Mouse (Mus musculus): Measurements from ENCODE around the gene Eml6.
"Not testable (repeated sequence)": the region's sequence is repeated elsewhere in the genome, so short reads cannot be mapped to it uniquely, and the experiment has no call there.

The Eml6 gene

DNA sequence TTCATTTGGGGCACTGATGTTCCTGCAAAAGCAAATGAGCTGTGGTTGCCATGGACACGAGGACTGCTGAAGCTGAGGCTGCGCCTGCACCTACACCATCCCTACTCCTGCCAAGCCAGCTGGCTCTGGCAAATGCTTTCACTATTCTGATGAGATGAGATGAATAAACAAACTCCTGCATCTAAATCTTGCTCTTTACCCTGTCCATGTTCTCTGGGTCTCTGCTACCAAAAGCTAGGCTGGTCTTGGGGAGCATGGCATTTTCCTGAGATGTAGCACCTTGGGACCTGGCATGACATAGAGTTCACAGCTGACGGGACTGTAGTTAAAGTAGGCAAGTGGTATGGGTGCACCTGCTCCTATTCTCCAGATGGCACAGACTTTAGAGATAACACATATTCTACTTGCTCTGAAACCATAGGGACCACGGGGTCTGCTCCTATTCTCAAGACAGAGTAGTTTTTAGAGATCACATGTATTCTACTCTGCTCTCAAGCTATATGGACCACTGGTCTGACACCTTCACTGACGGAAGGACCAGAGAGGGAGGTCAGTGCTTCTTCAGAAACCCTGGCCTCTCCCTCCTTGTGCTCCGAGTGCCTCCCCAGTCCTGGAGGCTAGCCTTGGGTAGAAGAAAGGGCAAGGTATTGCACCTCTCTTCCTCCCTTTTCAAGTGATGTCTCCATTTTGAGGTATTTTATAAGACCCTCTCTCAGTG, 236.8 kb downstream of the Eml6 start:
- no peak for DNase-seq

GRCm38 (mm10) chr11:29788499-29788898, 237.3 kb downstream of the Eml6 start:
- no peak for DNase-seq

DNA sequence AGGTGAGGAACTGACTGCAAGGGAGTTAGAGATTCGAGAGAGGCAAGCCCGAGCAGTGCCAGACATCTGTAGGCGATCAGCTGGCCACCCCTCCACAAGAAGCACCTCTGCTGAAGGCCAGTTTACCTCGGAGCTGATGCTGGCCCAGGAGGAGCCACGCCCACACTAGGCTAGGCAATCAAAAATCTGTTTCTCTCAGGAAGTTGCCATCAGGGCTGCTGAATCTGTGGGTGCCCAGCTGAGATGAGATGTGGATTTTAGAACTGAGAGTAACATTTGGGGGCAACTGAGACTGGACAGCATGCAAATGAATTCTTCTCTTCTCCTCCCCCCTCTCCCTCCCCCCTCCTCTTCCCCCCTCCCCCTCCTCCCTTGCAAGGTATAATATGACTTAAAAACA, 238.4 kb downstream of the Eml6 start:
- DNase-seq: peak; percentile 63 to 64

DNA sequence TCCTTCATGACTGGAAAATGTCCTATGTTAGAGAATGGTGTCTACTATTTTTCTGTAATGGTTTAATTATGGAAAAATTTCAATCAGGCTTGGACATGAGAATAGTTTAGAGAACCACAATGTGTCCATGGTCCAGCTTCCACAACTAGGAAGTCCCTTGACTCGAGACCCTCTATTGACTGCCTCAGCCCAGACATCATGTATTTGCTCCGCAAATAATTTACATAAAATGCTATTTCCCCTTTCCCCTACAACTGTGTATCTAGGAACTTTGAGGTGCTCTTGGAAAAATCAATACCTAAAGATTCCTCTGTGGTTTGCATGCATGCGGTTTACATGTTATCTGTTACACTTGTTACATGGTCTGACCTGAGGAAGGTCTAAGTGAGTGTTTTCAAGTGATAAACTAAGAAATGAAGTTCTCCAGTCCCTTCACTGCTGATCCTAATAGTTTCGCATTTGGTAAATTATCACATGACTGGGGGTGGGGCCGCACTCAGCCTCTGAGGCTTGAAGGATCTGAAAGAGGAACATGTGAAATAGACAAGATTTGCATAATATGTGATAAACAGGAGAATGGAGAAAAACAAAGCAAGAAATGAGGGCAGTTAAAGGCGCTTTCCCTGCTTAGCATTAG, 239.1 kb downstream of the Eml6 start:
- peak; percentile 86 to 92 for DNase-seq

DNA sequence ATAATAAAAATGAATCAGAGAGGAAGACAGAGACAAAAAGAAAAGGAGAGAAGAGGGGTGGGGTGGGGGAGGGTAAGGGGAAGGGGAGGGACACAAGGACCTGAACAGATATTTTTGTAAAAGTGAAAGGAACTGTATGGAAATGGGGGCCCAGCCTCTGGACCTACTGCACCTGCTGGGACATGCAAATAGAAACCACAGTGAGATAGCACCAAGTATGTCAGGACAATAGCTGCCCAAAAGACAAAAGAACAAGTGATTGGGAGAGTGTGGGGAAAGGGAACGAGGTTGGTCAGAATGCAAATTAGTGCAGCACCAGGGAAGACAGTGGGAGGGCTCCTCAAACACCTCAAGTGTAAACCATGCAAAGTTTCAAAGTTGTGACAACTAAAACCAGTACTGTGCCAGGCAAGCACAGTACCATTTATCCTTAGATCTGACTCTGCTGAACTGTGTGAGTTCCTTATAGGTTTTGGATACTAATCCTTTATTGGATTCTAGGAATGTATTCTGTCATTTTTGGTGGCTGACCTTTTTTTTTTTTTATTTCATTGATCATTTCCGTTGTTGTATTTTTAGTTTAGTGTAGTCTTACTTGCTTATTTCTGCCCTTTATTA, 246.3 kb downstream of the Eml6 start:
- no peak for DNase-seq

DNA sequence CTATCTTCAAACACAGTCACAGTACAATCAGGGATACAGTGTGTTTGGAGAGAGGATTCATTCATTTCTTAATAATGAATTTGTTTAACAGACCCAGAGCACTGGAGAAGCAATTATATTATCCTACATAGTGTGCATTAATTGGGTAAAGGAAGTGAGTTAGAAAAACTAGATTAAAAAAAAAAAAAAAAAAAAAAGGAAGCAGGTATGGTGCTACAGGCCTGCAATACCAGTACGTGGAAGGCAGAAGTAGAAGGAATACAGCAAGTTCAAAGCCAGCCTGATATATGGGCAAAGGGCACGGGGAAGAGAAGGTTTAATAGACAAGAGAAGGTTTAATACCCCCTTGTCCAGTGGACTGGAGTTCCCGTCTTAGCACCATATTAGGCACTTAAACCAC, 246.9 kb downstream of the Eml6 start:
- DNase-seq: no peak

DNA sequence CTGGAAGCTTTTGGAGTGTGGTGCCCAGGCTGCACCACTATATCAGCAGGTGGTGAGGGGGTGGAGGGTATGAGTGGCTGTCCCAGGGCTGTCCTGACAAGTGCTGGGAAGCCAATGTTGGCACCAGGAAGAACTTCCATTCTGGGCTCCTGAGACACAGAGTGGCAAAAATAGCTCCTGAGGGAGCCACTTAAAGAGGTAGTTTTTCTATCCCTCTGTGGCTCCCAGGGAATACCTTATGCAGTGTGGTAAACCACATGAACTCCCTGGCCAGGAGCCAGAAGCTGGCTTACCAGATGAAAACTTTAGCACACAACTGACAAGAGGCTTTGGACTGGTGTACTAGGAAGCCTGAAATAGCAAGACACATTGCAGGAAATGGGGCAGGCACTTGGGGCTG, 247.9 kb downstream of the Eml6 start:
- no peak for DNase-seq

DNA sequence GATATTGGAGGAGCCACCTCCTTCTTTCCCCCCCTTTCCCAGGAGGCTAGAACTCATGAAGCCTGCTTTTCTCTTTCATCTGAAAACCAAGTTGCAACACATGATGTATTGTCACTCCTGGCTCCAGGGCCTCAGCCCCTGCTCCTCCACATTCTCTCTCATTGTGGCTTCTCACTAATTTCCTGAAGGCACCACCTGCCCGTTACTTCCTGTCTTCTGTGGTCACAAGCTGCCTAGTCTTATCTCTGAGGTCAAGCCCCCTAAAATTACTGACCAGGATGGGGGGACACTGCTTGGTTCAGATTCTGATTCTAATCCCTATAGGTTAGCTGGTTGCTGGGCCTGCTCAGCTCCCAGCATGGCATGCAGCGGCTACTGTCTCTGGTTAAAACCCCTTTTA, 251.1 kb downstream of the Eml6 start:
- DNase-seq: no peak

GRCm38 (mm10) chr11:29774296-29774695, 251.5 kb downstream of the Eml6 start:
- no peak for DNase-seq

- DNase-seq: no peak
Measured at GRCm38 (mm10) chr11:29772279-29772678, 253.6 kb downstream of the Eml6 start.

- DNase-seq: no peak
Measured at GRCm38 (mm10) chr11:29770666-29771400, 255.0 kb downstream of the Eml6 start.

- DNase-seq: no peak
Measured at GRCm38 (mm10) chr11:29768523-29768922, 257.3 kb downstream of the Eml6 start.

DNA sequence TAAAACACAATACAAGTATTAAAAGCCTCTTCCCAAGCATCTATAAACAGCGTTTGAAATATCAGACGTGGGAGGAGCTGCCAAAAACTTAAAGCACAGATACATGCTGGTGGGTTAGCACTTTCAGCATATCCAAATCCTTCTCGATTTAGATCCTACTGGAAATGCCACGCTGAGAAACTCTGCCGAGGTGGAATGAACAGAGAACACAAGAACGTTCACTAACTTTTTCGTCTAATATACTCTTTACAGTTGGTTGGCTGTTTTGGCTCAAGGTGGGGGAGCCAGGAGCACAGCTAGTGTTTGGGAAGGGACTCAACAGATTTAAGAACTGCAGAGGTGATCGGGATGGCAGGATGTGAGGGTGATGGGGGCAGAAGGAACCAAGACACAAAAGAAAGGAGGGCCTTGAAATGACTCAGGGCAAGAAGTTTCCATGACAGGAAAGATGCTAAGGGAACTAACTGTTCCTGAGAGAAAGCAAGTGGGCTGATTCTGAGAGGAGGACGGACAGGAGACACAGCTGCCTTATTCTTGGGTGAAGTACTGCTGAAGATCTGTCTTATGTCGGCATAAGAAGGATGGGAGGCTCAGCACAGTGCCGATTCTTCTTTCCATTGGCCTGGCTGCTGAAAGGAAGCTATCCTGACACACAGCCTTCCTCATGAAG, 259.4 kb downstream of the Eml6 start:
- no peak for DNase-seq

DNA sequence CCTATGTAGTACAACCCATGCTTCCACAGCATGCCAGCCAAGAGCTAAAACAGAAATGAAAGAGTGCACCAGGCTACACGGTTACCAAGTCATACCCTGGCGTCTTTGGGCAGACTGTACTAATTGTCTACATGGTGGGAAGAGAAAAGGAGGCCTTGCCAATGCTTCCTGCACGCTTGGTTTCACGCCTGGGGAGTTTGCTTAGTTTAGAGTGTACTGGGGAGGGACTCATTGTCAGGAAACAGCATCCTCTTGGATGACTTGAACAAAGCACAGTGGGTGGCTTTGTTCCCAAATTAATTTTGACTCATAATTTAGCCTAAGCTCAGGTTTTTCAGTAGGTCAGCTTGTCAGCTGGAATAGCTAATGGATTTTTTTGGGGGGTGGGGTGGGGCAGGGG, 260.8 kb downstream of the Eml6 start:
- DNase-seq: no peak

DNA sequence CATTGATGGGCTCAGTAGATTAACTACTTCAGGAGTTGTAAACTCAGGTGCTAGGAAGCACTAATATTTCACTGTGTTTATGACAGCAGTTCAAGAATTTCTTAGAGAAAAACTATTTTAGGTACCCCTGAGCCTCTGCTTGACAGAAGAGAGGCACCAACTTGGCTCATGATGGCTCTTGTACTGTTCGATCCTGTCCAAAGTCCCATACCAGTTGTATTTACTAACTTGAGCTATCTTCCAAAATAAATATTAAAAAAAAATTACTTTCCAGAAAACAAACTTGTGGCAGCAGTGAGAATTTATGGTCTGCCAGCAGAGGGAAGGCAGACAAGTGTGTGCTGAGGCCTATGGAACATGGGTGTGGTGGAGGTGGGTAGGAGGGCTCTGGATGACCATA, 263.1 kb downstream of the Eml6 start:
- DNase-seq: no peak

DNA sequence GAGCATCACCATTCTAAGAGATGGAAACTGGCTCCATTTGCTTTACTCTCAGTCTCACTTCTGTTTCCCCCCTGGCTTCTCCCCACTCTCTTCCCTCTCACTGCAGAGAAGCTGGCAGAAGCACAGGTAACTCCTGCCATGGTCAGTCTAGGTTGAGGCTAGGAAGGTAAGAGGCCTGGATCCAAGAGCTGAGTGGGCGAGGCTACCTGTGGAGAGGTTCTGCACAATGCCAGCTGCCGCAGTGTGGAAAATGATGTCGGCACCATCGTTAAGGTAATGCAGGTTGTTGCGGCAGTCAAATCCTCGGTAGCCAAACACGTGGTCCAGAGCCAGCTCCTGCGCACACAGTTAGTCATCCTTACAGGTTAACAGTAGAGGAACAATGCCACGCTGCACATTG, 264.4 kb downstream of the Eml6 start:
- no peak for DNase-seq

DNA sequence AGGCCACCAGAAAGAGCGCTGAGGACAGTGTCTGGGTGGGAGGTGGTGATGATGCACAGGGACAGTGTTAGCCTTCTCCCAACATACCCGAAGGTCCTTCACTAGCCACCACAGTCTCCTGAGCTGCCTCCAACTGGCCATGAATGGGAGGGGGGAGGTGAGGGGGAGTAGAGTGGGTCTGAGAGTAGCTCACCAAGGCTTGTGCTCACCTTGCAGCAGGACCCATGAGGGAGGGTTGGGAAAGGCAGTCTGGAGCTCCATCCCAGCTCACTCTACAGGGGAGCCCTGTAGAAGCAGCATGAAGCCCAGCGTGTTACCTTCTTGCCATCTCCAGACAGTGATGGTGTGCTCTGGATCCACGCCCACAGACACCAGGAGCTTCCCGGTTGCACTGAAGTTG, 267.2 kb downstream of the Eml6 start:
- DNase-seq: no peak

DNA sequence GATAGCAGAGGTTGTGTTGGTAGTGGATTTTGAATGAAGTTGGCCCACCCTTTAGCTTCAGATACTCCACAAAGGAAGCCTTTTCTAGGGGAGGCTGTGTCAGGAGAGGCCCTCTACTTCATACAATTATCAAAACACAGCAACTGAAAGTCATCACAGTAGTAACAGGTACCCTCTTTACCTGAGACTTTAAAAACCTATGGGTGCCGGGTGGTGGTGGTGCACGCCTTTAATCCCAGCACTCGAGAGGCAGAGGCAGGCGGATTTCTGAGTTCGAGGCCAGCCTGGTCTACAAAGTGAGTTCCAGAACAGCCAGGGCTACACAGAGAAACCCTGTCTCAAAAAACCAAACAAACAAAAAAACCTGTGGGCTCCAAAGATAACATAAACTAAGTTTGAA, 269.8 kb downstream of the Eml6 start:
- not testable (repeated sequence) for DNase-seq

DNA sequence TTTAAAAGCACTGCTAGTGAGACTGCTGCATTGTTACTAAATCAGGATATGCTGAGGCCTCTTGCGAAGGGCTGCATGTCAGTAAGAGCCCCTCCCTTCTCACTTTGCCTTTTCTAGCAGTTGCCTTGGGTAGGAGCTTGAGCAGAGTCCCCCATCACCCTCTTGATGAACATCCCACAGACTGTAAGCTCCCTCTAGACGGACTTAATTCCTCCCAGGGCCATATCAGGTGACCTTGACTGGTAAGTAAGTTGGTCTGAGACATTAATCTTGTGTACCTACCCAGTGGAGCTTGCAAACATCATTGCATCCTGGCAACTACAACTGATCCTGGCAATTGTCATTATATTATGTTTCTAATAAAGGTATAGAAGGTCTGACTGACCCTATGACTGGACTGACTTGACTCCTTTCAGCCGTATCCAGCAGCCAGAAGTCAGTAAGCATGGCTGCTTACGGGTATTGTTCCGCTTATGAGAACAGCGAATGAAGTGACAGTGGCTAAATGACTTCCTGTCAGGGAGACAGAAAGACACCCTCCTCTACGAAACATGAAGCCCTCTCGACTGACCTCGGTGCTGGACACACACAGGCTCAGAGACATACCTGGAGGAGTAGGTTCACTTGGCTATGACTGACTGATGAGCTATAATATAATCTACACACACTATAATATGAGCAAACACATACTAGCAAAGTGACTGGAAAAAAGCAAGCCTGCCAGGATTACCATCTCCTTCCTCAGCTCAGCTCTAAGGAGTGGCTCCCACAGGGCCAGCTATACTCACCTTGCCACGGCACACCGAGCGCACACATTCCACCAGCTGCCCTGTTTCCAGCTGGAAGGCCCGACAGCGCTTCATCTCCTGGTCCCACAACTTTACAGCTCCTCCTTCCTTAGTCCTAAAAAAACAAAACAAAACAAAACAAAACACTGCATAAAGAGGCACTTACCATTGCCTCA, 273.9 kb downstream of the Eml6 start:
- no peak for DNase-seq

DNA sequence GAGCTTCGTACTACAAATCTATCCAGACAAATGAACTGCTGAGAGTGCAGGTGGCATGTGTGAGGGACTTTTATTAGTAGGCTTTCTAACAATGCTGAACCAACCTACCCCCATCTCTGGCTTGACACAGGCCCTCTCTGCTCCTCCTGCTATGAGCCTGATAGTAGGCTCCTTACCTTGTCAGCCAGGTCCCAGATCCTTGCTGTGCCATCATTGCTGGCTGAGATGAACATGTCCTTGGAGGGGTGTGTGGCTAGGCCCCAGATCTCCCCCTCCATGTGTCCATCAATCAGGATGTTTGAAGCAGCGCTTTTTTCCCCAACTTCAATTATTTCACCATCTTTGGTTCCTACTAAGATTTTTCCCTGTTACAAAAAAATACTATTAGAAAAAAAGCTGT, 274.8 kb downstream of the Eml6 start:
- no peak for DNase-seq

- DNase-seq: no peak
Measured at GRCm38 (mm10) chr11:29749468-29749829, 276.4 kb downstream of the Eml6 start.

All from B cell, adult 2 months (primary cell).